Mouse (Mus musculus): ENCODE measurements around the gene Wfdc15a. TPM values are rescaled to one million over a fixed set of nuclear protein-coding genes. Genes with fewer than 3 reads are reported as not detected.
"Not testable (repeated sequence)": the region's sequence is repeated elsewhere in the genome, so short reads cannot be mapped to it uniquely, and the experiment has no call there.

Wfdc15a gene
- total RNA-seq (2021) = not detected
- long read RNA-seq, experiment 1 = 0 reads
- long read RNA-seq, experiment 2 = 0 reads

DNA sequence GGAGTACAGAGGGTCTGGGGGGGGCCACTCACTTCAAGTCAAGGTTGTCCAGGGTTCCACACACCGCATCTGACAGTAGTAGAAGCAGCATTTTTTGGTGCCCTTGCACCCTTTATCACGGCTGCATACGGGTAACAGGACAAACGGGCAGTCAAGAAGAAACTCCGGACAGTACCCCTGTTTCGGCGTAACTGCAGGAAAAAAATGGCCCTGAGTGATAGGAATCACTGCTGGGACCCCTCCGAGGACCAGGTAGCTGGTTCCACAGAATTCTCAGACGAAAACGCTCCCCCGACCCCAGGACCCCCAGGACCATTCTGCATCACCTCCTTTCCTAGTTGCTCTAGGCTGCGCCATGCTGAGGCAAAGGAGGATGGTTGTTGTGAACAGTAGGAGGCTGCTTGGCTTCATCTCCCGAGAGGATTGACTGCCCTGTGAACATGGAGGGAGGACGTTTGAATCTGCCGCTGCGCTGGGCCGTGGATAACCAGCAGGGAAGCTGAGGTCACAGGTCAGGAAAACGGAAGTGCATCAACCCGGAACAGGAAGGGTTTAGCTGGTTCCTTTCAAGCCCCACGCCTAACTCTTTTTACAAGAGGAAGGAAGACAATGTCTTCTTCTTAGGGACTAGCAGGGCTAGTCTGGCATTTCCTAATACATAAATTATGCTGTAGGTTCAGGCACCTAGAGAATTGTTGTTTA, at the start of gene Wfdc15a:
Gene Wfdc15a, minus strand, starts transcription at position 505 of the 702 bp plus-strand sequence.
- DNase-seq = no peak

DNA sequence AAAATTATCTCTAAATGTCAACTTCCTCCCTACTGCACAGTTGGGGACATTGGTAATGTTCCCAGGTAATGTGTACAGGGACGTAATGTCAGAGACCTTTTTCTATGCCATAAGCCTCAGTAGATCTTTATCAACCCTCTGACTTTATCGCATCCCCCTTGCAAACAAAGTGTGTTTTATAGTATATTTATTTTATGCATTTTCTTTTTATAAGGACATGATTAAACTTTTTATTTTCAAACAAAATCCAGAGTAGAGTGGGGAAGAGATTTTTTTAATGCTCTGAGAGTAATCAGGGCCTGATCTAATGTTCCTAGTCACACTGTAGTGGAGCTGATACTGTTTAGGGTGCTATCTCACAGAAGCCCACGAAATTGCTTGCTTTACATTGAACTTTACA, 38.4 kb upstream of the Wfdc15a start, which contains the start of gene Svs2:
Gene Svs2, minus strand, starts transcription at position 101 of the 400 bp plus-strand sequence.
- no peak for DNase-seq

DNA sequence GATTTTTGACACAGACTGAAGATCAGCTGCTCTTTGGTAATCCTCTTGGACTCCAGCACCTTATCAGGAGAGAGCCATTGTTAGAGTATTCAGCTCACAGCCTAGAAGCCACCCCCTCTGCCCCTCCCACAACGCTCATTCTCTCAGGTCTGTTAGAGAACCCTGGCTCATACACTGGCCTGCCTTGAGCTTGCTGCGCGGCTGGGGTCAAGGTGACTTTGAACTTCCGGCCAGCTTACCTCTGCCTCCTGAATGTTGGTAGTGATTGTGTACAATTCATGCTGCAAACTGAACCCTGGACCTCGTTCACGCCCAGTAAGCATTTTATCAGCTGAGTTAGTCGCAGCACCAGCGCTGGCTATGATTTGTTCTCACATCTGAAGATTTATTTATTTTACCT, 32.7 kb upstream of the Wfdc15a start:
- DNase-seq = no peak

DNA sequence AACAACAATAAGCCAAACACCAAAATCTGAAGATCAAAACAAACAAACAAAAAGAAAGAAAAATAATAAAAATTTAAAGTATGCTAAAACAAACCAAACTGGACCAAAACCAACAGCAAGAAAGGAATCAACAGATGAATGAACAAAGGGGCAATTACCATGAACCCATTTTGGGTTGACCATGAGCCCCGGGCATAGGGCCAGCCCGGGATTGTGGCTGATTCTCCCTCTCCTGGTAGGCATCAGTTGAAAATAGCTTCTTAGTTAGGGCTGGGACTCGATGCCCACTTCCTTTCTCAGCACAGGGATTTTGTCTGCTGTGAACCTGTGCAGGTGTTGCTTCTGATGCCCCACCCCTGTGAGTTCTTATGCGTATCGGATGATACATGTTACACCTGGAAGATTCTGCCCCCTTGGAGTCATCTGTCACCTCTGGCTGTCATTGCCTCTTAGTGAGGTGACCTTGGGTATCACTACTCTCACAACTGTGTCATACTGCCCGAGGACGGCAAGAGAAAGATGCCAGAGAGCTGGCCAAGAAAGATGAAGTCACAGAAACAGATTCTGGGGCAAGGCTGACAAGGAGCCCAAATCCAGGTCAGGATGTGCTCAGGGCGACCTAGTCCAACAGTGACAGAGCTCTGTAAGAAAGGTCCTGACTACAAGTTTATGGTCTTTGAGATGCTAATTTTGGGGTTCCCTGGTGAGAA, 28.6 kb upstream of the Wfdc15a start:
- peak; percentile 38 to 44 for DNase-seq

DNA sequence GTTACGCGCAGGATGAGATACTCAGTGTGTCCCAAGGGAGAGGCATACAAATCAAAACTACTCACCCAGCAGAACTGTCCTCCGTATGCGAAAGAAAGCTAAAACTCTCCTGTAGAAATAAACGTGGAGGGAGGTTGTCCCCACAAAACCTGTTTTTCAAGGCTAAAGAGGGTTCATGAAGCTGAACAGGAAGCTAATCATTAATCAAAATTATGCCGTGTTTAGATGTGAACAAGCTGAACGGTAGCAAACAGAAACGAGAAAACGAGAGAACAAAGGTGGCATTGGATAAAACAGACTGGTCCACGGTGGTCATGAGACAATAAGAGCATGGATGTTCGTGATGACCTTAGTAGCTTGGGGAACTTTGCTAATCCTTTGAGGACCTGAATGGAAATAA, 21.6 kb upstream of the Wfdc15a start, which contains the start of gene Wfdc15b:
Gene Wfdc15b, minus strand, starts transcription at position 139 of the 400 bp plus-strand sequence.
- no peak for DNase-seq

DNA sequence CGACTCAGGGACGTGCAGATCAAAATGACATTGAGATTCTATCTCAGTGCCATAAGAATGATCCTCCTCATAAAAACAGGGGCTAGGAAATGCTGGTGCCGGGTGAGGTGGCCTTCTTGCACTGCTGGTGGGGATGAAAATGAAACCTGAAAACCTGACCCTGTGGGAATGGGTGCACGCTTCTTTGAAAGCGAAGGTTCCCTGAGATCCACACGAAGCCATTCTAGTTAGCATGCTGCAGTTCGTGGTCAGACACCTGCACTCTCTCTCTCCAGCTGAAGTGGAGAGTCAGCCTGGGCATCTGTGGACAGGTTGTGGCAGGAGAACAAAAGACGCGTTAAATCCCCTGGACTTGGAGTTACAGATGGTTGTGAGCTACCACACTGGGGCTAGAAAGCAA, 19.4 kb upstream of the Wfdc15a start:
- no peak for DNase-seq

DNA sequence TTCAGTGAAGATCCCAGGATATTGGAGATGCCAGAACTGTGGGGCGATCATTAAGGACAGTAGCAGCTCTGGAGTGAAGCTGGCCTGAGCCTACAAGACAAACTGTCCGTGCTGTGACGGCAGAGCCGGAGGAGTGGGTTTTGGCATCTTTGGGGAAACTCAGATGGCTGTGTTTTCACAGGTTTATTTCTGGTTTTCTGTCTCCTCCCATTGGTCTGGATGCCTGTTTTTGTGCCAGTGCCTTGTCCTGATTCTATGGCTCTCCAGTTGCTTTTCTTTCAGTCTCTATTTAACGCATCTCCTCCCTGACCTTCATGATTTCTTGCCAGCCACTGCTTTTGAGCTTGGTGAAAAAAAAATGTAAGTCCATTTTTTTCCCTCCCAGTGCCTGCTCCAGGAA, 12.8 kb upstream of the Wfdc15a start:
- no peak for DNase-seq

DNA sequence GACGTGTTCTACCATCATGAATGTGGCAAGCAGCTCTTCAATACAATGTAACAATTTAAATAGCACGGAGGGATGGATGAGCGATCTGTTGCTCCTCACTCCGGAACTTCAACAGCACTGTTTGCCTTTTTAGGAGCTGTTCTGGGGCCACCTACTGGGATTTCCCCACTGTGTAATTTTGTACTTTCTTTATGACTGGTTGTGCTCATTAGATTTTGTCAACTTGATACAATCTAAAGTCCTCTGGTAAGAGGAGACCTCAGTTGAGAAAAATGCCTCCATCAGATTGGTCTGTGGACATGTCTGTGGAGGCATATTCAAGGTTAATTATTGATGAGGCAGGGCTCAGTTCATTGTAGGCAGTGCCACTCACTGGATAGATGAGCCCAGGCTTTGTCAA, 11.0 kb upstream of the Wfdc15a start:
- DNase-seq = no peak

DNA sequence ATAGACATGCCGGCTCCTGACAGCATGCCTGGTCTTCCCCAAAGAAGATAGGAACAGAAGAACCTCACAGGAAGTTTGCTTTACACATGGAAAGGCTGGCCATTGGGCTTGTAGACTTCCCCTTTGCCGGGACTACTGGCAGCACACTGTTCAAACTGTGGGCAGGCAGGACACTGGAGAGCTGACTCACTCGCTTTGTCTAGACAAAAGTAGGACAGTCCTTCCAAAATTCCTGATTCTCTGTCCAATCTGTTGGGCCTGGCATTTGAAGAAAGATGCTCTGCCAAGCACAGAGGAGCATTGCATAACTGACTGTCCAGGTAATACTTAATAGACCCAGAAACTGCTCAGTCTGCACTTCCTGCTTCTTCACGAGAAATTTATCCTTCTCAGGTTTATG, 6.7 kb upstream of the Wfdc15a start:
- DNase-seq = peak in 1 of 2 experiments; percentile 15

DNA sequence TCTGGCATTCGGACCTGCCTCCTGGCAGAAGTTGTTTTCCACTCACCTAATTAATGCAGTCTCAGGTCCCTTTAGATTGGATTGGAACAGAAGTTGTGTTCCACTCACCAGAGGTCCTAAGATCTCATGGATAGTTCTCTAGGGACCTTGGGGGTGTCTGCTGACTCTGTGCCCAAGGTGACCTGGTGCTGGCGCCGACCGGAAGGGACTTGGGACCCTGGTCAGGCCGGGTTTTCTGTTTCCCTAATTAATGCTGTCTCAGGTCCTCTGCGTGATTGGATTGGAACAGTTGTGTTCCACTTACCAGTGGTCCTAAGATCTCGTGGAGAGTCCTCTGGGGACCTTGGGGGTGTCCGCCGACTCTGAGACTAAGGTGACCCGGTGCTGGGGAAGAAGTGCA, 6.1 kb upstream of the Wfdc15a start:
- DNase-seq = not testable (repeated sequence)

DNA sequence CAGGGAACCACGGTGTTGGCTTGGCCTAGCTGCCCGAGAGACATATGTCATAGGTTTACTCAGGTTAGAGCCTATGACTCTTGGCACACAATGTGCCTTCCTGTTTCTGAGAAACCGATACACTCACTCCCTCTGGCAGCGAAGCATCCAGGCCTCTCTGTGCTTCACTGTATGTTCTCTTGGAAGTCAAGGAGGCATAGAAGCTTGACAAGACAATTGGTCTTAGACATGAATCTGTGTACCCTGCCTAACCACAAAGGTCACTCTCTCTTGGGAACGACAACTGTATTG, 3.3 kb downstream of the Wfdc15a start:
- DNase-seq = peak; percentile 26 to 45

DNA sequence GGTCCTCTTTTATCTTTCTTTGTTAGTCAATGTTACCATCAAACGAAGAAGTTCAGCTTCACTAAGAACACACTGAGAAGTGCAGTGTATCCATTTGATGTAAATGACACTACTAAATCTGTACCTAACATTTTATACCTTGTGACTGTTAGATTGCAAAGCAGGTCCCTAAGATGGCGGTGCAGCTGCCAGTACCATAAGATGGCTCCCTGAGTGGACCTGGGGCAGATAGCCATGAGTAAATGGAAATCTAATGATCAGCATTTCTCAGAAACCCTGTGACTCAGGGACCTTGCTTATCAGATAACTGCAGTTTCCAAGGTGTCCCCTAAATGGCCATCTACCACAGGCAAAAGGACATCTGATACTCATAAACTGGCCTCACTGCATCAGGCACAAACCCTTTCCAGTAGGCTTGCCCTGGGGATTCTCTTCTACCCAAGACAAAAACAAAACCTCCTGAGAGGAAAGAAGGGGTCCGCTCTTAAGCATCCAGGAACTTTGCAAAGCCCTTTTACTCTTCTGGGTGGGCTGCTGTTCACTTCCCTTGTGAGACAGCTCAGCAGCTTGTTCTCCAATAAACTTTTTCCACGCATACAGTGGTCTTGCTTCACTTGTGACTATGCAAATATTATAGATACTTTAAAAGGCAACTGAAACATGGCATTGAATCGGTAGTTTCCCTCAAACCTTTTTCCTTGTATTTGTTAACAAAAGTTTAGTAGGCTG, 3.8 kb downstream of the Wfdc15a start:
- DNase-seq = peak; percentile 13 to 18

DNA sequence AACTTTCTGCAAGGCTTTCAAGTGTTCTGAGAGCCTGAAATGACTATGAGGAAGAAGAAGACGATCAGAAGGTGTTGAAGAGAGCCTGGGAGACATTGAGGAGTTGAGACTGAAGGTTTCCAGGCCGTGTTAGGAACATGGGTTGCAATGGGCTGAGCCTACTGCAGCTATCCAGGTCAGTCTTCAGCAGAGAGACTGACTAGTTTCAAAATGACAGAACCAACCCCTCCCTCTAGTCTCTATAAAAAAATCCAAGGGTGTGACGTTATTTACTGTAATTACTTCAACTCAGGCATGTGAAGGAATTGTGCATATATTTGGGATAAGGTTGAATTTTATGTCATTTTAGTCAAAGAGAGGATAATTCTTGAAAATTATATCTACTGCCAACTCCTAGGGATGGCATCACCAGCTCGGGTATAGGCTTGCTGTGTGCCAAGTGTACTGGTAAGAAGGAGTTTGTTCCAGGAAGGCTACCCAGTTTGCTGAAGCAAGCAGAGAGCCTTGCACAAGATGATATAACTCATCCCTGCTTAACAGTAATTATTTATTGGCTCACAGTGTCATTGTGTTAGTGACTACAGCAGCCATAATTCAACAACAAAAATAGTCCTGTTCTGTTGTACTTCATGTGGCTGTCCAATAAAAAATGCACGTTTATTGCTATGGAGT, 4.8 kb downstream of the Wfdc15a start:
- peak; percentile 43 for DNase-seq

DNA sequence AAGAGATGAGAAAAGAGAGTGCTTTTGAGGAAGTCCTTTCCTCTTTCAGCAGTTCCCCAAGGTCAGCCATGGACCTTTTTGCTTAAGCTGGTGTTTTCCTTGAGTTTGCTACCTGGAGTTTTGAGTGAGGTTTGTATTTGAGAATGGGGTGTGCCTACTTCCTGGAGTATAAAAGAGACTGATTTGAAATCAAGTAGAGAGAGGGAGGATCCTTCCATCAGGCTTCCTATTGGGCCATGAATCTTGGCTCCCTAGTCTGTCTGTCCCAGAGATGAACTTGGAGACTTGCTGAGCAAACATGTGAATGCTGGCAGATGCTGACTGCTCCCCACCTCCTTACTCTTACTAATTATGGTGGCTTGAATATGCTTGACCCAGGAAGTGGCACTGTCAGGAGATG, 7.7 kb downstream of the Wfdc15a start:
- no peak for DNase-seq

DNA sequence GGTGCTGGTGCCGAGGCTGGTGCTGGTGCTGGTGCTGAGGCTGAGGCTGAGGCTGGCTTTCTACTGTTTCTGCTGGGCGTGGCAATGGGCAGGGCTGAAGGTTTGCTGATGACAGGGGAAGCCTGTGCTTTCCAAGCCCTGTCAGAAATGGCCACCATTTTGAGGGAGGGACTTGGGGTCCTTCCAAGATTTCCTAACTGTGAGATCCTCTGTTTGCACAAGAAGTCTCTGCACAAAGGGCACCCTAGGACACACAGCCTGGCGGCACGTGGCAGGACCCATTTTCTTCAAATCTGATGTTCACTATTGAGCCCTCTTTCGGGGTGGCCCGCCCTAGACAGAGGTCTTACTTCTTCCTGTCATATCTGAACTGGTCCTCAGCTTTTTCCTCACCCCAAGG, 9.4 kb downstream of the Wfdc15a start, which contains the start of gene Wfdc12:
Gene Wfdc12, minus strand, starts transcription at position 33 of the 400 bp plus-strand sequence.
- no peak for DNase-seq

DNA sequence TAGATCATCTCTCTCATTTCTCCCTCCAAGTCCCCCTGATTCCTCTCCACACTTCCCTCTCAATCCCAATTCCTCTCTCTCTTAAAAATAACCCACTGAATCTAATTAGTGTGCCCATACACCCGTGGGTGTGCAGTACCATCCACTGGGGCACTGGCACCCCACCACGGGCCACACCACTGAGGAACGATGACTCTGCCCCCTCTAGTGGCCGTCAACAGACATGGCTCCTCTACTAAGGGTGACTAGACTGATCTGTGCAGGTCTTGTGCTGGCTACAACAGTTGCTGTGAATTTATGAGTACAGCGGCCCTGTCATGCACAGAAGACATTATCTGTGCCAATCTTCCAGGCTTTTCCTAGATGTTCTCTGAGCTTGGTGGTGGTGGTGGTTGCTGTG, 11.2 kb downstream of the Wfdc15a start:
- no peak for DNase-seq

DNA sequence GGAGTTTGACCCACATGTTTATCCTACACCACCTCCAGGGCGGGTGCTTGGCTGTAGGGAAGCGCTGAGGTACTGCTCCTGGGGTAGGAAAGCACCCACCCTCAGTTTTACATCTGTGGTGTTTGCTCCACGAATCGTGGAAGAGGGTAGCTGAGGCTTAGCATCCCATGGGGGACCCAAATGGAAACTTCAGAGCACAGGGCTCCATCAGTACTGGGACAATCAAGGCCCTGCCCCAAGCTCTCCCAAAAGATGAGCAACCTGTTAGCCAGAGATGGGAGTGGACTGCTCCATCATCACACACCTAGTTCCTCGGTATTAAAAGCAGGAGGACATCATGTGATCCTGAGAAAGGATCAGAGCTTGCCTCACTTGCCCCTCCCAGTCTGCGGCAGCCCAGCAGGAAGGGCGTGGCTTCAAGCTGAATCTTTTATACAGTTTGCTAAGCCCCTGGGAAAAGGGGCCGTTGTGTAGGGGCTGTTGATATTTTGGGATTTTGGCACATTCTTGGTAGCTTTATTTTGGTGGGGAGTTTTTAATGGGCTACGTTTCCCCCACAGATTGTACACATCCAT, 15.7 kb downstream of the Wfdc15a start:
- no peak for DNase-seq

DNA sequence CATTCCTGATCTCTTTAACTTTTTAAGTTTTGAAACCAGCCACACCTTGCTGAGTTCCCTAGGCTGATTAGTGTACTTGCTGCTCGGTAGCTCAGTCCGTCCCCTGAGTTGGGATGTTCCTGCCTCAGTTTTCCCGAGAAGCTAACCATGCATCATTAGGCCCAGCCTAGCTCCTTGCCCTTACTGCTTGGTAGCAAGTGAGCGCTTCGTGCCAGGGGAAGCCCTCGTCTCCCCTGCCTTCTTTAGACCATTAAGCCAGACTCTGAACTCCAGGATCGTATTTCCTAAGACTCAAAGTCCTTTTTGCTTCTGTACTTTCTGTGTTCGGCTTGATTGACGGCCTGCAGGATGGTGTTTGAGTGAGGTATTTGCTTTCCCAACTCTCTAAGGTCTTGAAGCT, 16.6 kb downstream of the Wfdc15a start:
- no peak for DNase-seq

DNA sequence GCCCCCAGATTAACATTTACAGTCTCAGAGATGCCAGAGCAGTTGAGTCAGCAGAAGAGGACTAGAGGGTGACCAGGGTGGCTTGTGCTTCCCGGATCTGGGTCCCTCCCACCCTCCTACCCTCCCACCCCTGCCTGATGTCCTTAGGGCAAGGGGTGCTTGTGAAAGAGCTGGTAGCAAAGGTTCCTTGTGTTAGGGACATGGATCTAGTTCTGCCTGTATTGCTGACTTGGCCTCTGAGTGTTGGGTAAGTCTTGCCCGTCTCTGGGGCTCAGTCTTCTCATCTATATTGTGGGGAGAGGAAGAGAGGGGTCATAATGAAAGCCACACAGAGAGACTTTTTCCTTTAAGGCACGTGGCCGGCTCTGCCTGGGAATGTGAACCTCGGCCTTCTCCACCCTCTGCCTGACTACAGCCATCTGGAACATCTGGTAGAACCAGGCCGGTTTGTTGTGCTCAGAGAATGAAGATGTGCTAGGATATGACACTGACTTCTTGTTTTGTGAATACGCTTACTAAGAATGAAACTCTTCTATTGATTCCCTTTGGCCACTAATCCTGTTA, 17.2 kb downstream of the Wfdc15a start, which contains the start of gene Wfdc5:
Gene Wfdc5, minus strand, starts transcription at position 51 of the 564 bp plus-strand sequence.
- DNase-seq = no peak

DNA sequence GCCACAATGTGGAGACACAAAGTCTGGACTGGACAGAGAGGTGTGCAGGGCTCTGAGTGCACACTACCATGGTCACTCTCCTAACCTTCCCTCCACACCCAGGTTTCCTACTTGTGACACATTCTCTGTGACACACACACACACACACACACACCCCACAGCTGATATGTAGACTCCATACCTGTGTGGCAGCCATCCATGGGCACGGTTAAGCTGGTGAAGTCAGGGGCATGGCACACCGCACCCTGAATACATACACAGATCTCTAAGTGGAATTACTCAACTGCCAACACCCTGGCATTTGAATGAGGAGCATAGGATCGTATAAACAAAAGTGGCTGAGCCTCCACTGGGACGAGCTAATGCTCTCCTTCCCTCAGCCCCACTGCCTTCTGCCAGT, 19.2 kb downstream of the Wfdc15a start:
- no peak for DNase-seq

DNA sequence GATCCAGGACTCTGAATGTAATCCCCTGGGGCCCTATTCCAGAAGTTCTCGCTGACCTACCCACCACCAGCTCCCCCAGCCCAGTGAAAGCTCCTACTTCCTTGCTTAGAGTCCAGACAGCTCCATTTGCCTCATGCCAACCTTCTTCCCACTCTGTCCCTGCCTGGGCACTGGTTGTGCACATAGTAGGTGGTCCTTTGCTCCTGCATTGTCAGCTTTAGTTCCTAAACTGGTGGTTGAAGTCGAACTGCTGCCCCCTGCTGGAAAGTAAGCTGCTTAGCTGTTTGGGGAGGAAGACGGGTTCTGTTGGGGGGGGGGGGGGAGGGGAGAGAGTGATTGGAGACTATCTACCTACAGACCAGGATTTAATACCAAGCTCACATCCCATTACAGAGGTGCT, 19.8 kb downstream of the Wfdc15a start:
- DNase-seq = peak; percentile 32 to 73

DNA sequence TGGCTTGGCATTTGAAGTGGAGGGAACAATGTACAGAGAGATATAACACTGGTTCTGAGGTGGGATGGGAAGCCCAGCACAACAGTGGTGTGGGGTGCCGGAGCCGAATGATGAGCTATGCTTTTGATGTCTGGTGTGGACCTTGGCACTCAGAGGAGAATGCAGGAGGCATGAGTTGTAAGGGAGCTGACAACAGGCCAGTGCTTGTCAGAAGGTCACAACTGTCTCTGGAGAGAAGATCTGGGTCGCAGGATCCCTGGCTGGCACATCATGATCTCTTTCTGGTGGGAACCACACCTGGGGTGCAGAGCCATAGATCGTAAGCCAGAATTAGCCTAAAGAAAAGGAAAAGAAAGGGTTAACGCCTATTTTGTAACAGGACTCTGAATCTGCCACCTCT, 22.1 kb downstream of the Wfdc15a start:
- DNase-seq = peak in 1 of 2 experiments; percentile 47
